Mouse (Mus musculus): ENCODE measurements at regions not wholly inside any gene's neighbourhood (a gene's known extent, or its start where the extent isn't known, plus 50 kb on each side); places are given as distances from the start of the nearest gene placed in this dataset.

GRCm38 (mm10) chr2:80794148-80794507 lies 177.1 kb downstream of the Nup35 start:
- no peak; the same call in 1 of the 2 replicates for ATAC-seq (ENCODE audit: low read depth)
- Histone ChIP-seq H3K27ac (ENCODE audit: low read depth, low read length) (no peak overlapping the region), H3K27me3 (ENCODE audit: control insufficient read depth, insufficient read depth, low read length) (no peaks in the 10 kb centered on the region), H3K9me3 (ENCODE audit: control insufficient read depth, low read length) (no peaks in the 10 kb centered on the region), H3K9ac (replicated peaks; ENCODE audit: low read depth, low read length) (no peak overlapping the region), H3K4me3 (ENCODE audit: low read depth, low read length) (no peak overlapping the region), H3K36me3 (ENCODE audit: control insufficient read depth, insufficient read depth, low read length) (no peaks in the 10 kb centered on the region), H3K4me2 (ENCODE audit: low read depth, low read length) (no peak overlapping the region), H3K4me1 (ENCODE audit: control insufficient read depth, insufficient read depth, low read length) (no peaks in the 10 kb centered on the region)
- WGBS = 47% methylated on average over 7 of the region's 7 CpGs

GRCm38 (mm10) chr2:80819268-80819667 lies 202.2 kb downstream of the Nup35 start:
- Histone ChIP-seq H3K4me1 (ENCODE audit: control insufficient read depth, insufficient read depth, low read length) (no peaks in the 10 kb centered on the region), H3K36me3 (ENCODE audit: control insufficient read depth, insufficient read depth, low read length) (no peaks in the 10 kb centered on the region), H3K27me3 (ENCODE audit: control insufficient read depth, insufficient read depth, low read length) (no peaks in the 10 kb centered on the region), H3K4me2 (ENCODE audit: low read depth, low read length) (no peak overlapping the region), H3K27ac (ENCODE audit: low read depth, low read length) (no peak overlapping the region), H3K4me3 (ENCODE audit: low read depth, low read length) (no peak overlapping the region), H3K9ac (replicated peaks; ENCODE audit: low read depth, low read length) (no peak overlapping the region), H3K9me3 (ENCODE audit: control insufficient read depth, low read length) (no peaks in the 10 kb centered on the region)
- WGBS = 78% methylated on average over 2 of the region's 2 CpGs
- no peak for ATAC-seq (ENCODE audit: low read depth)

- no peaks in the 10 kb centered on the region for H3K4me1 ChIP-seq (ENCODE audit: control insufficient read depth, insufficient read depth, low read length)
- H3K9me3 ChIP-seq (ENCODE audit: control insufficient read depth, low read length) = no peaks in the 10 kb centered on the region
- WGBS = 27% methylated on average over 1 of the region's 1 CpGs
- no peak for ATAC-seq (ENCODE audit: low read depth)
- no peak overlapping the region for H3K4me2 ChIP-seq (ENCODE audit: low read depth, low read length)
- H3K9ac ChIP-seq (replicated peaks; ENCODE audit: low read depth, low read length) = no peak overlapping the region
- no peak overlapping the region for H3K4me3 ChIP-seq (ENCODE audit: low read depth, low read length)
- no peaks in the 10 kb centered on the region for H3K27me3 ChIP-seq (ENCODE audit: control insufficient read depth, insufficient read depth, low read length)
- no peak overlapping the region for H3K27ac ChIP-seq (ENCODE audit: low read depth, low read length)
- no peaks in the 10 kb centered on the region for H3K36me3 ChIP-seq (ENCODE audit: control insufficient read depth, insufficient read depth, low read length)
These were observed 234.0 kb downstream of the Nup35 start for GRCm38 (mm10) chr2:80851056-80851455.

- Histone ChIP-seq H3K9ac (replicated peaks; ENCODE audit: low read depth, low read length) (no peak overlapping the region), H3K36me3 (ENCODE audit: control insufficient read depth, insufficient read depth, low read length) (no peaks in the 10 kb centered on the region), H3K4me3 (ENCODE audit: low read depth, low read length) (no peak overlapping the region), H3K27me3 (ENCODE audit: control insufficient read depth, insufficient read depth, low read length) (no peaks in the 10 kb centered on the region), H3K4me1 (ENCODE audit: control insufficient read depth, insufficient read depth, low read length) (no peaks in the 10 kb centered on the region), H3K4me2 (ENCODE audit: low read depth, low read length) (no peak overlapping the region), H3K27ac (ENCODE audit: low read depth, low read length) (no peak overlapping the region), H3K9me3 (ENCODE audit: control insufficient read depth, low read length) (no peaks in the 10 kb centered on the region)
- ATAC-seq (ENCODE audit: low read depth) = no peak
- WGBS = 85% methylated on average over 4 of the region's 4 CpGs
These were observed 238.2 kb downstream of the Nup35 start for GRCm38 (mm10) chr2:80855214-80855613.

- ATAC-seq (ENCODE audit: low read depth) = no peak
- no peaks in the 10 kb centered on the region for H3K9me3 ChIP-seq (ENCODE audit: control insufficient read depth, low read length)
- no peak overlapping the region for H3K27ac ChIP-seq (ENCODE audit: low read depth, low read length)
- no peak overlapping the region for H3K9ac ChIP-seq (replicated peaks; ENCODE audit: low read depth, low read length)
- no peak overlapping the region for H3K4me2 ChIP-seq (ENCODE audit: low read depth, low read length)
- H3K4me3 ChIP-seq (ENCODE audit: low read depth, low read length) = no peak overlapping the region
- H3K27me3 ChIP-seq (ENCODE audit: control insufficient read depth, insufficient read depth, low read length) = no peaks in the 10 kb centered on the region
- 78% methylated on average over 8 of the region's 9 CpGs for WGBS
- H3K4me1 ChIP-seq (ENCODE audit: control insufficient read depth, insufficient read depth, low read length) = no peaks in the 10 kb centered on the region
- H3K36me3 ChIP-seq (ENCODE audit: control insufficient read depth, insufficient read depth, low read length) = no peaks in the 10 kb centered on the region
These were observed 253.0 kb downstream of the Nup35 start for GRCm38 (mm10) chr2:80870046-80870445.

GRCm38 (mm10) chr2:80870458-80870857 lies 253.4 kb downstream of the Nup35 start:
- no peak for ATAC-seq (ENCODE audit: low read depth)
- Histone ChIP-seq H3K36me3 (ENCODE audit: control insufficient read depth, insufficient read depth, low read length) (no peaks in the 10 kb centered on the region), H3K9me3 (ENCODE audit: control insufficient read depth, low read length) (no peaks in the 10 kb centered on the region), H3K4me1 (ENCODE audit: control insufficient read depth, insufficient read depth, low read length) (no peaks in the 10 kb centered on the region), H3K27ac (ENCODE audit: low read depth, low read length) (no peak overlapping the region), H3K4me2 (ENCODE audit: low read depth, low read length) (no peak overlapping the region), H3K9ac (replicated peaks; ENCODE audit: low read depth, low read length) (no peak overlapping the region), H3K4me3 (ENCODE audit: low read depth, low read length) (no peak overlapping the region), H3K27me3 (ENCODE audit: control insufficient read depth, insufficient read depth, low read length) (no peaks in the 10 kb centered on the region)
- WGBS = 83% methylated on average over 6 of the region's 6 CpGs

- WGBS = 88% methylated on average over 6 of the region's 6 CpGs
- no peak overlapping the region for H3K27ac ChIP-seq (ENCODE audit: low read depth, low read length)
- no peak overlapping the region for H3K4me3 ChIP-seq (ENCODE audit: low read depth, low read length)
- H3K9ac ChIP-seq (replicated peaks; ENCODE audit: low read depth, low read length) = no peak overlapping the region
- H3K4me2 ChIP-seq (ENCODE audit: low read depth, low read length) = no peak overlapping the region
- no peak for ATAC-seq (ENCODE audit: low read depth)
- H3K4me1 ChIP-seq (ENCODE audit: control insufficient read depth, insufficient read depth, low read length) = no peaks in the 10 kb centered on the region
- H3K9me3 ChIP-seq (ENCODE audit: control insufficient read depth, low read length) = no peaks in the 10 kb centered on the region
- no peaks in the 10 kb centered on the region for H3K27me3 ChIP-seq (ENCODE audit: control insufficient read depth, insufficient read depth, low read length)
- no peaks in the 10 kb centered on the region for H3K36me3 ChIP-seq (ENCODE audit: control insufficient read depth, insufficient read depth, low read length)
These were observed 254.3 kb downstream of the Nup35 start for GRCm38 (mm10) chr2:80871356-80871755.

- Histone ChIP-seq H3K27me3 (ENCODE audit: control insufficient read depth, insufficient read depth, low read length) (no peaks in the 10 kb centered on the region), H3K4me1 (ENCODE audit: control insufficient read depth, insufficient read depth, low read length) (no peaks in the 10 kb centered on the region), H3K27ac (ENCODE audit: low read depth, low read length) (no peak overlapping the region), H3K9ac (replicated peaks; ENCODE audit: low read depth, low read length) (no peak overlapping the region), H3K4me3 (ENCODE audit: low read depth, low read length) (no peak overlapping the region), H3K4me2 (ENCODE audit: low read depth, low read length) (no peak overlapping the region), H3K9me3 (ENCODE audit: control insufficient read depth, low read length) (no peaks in the 10 kb centered on the region), H3K36me3 (ENCODE audit: control insufficient read depth, insufficient read depth, low read length) (no peaks in the 10 kb centered on the region)
- 97% methylated on average over 2 of the region's 2 CpGs for WGBS
- ATAC-seq (ENCODE audit: low read depth) = no peak
These were observed 261.4 kb downstream of the Nup35 start for GRCm38 (mm10) chr2:80878437-80878836.

GRCm38 (mm10) chr2:80884231-80884630 lies 267.2 kb downstream of the Nup35 start:
- no peak for ATAC-seq (ENCODE audit: low read depth)
- H3K4me3 ChIP-seq (ENCODE audit: low read depth, low read length) = no peak overlapping the region
- no peaks in the 10 kb centered on the region for H3K36me3 ChIP-seq (ENCODE audit: control insufficient read depth, insufficient read depth, low read length)

GRCm38 (mm10) chr2:80902050-80902449 lies 285.0 kb downstream of the Nup35 start:
- Histone ChIP-seq H3K27me3 (ENCODE audit: control insufficient read depth, insufficient read depth, low read length) (no peaks in the 10 kb centered on the region), H3K4me2 (ENCODE audit: low read depth, low read length) (no peak overlapping the region), H3K4me1 (ENCODE audit: control insufficient read depth, insufficient read depth, low read length) (no peaks in the 10 kb centered on the region), H3K4me3 (ENCODE audit: low read depth, low read length) (no peak overlapping the region), H3K27ac (ENCODE audit: low read depth, low read length) (no peak overlapping the region), H3K9me3 (ENCODE audit: control insufficient read depth, low read length) (no peaks in the 10 kb centered on the region), H3K9ac (replicated peaks; ENCODE audit: low read depth, low read length) (no peak overlapping the region), H3K36me3 (ENCODE audit: control insufficient read depth, insufficient read depth, low read length) (no peaks in the 10 kb centered on the region)
- no peak for ATAC-seq (ENCODE audit: low read depth)
- 50% methylated on average over 3 of the region's 3 CpGs for WGBS

More at GRCm38 (mm10) chr2:80884231-80884630, 267.2 kb downstream of the Nup35 start:
- no peaks in the 10 kb centered on the region for H3K4me1 ChIP-seq (ENCODE audit: control insufficient read depth, insufficient read depth, low read length)
- no peak overlapping the region for H3K4me2 ChIP-seq (ENCODE audit: low read depth, low read length)
- 82% methylated on average over 5 of the region's 5 CpGs for WGBS
- H3K9me3 ChIP-seq (ENCODE audit: control insufficient read depth, low read length) = no peaks in the 10 kb centered on the region
- no peak overlapping the region for H3K27ac ChIP-seq (ENCODE audit: low read depth, low read length)
- H3K9ac ChIP-seq (replicated peaks; ENCODE audit: low read depth, low read length) = no peak overlapping the region
- no peaks in the 10 kb centered on the region for H3K27me3 ChIP-seq (ENCODE audit: control insufficient read depth, insufficient read depth, low read length)

Data from neural tube, embryonic 14.5 days (tissue).